Mouse (Mus musculus) CH12.LX (cell line): ENCODE results near the gene Pik3c2g.

Source experiments
- MAFK ChIP-seq: IDR thresholded peaks from 2 replicates; pipeline ENCODE4 v1.6.1; 2011; ENCODE audit warnings: low read length, improper control_type of control experiment; ENCODE audit not compliant: insufficient replicate concordance
- MAX ChIP-seq: IDR thresholded peaks from 2 replicates; pipeline ENCODE4 v1.6.1; 2011; ENCODE audit warnings: low read length, improper control_type of control experiment
- POLR2A ChIP-seq: IDR thresholded peaks from 2 replicates; pipeline ENCODE4 v1.6.1; 2011; ENCODE audit warnings: low read depth, mild to moderate bottlenecking, improper control_type of control experiment, low read length
- POLR2AphosphoS2 ChIP-seq: IDR thresholded peaks from 2 replicates; pipeline ENCODE4 v1.6.1; 2011; ENCODE audit warnings: low read depth, low read length, improper control_type of control experiment
- ZMIZ1 ChIP-seq: IDR thresholded peaks from 2 replicates; pipeline ENCODE4 v1.6.1; 2012; ENCODE audit warnings: low read depth, mild to moderate bottlenecking, inconsistent platforms, low read length, improper control_type of control experiment

DNA sequence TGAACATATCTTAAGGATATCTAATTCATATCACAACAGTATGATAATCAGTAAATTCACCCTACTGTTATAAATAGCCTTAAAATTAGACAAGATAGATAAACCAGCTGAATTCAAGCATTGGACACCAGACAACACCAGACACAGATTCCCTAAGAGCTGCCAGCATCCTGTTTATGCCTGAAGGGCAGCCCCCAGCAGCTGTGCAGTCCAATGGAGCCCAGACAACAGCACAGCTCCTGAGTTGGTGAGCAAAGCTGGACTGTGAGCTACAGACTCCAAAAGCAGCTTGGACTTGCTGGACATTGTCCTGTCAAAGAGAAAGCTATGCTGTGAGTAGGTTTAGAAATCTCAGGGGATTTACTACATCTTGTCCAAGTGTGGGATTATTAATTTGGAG, 37.7 kb downstream of the Pik3c2g start:
- TF ChIP-seq POLR2AphosphoS2 (no peak), MAX (no peak), POLR2A (no peak), ZMIZ1 (no peak), MAFK (no peak)
